Mouse (Mus musculus) megakaryocyte, adult 5-6 weeks (primary cell): ENCODE results near the gene A530064D06Rik. TPM values are rescaled to one million over a fixed set of nuclear protein-coding genes. Genes with fewer than 3 reads are reported as not detected.
A peak's percentile ranks its signal among the peaks of the same experiment; 100 is the strongest.

Experiments used
- ATAC-seq: 2 replicates; pipeline ENCODE4 v1.8.0; 2016; ENCODE audit warnings: mild to moderate bottlenecking, inconsistent platforms; ENCODE audit not compliant: poor library complexity, severe bottlenecking
- total RNA-seq, 2 experiments: library from RNA; stranded (forward) in 1 of 2; stranded (reverse) in 1 of 2; fragments of 153-499, 151-499 nt in 1 of 2; fragments of 221-1000, 200-1000 nt in 1 of 2; gene quantifications; 2 replicates each; pipeline versions ENCODE4 v1.2.3 to v1.2.4; 2015 to 2017

The A530064D06Rik gene
- total RNA-seq (2015) (43.0 and 46.9 TPM in 2 replicates), total RNA-seq (2017) (58.8 and 60.9 TPM in 2 replicates)

- peak; percentile 90 for ATAC-seq
These were observed at the start of gene A530064D06Rik for GRCm38 (mm10) chr17:48167103-48167502. TSS of gene A530064D06Rik (minus strand) at chr17:48167275.

- peak; percentile 90 for ATAC-seq
These were observed 48.4 kb upstream of the A530064D06Rik start for GRCm38 (mm10) chr17:48215429-48215828.

GRCm38 (mm10) chr17:48213511-48213910 is 46.4 kb upstream of the A530064D06Rik start:
- ATAC-seq: no peak

GRCm38 (mm10) chr17:48212596-48212995 is 45.5 kb upstream of the A530064D06Rik start:
- no peak for ATAC-seq

GRCm38 (mm10) chr17:48203086-48203485 is 36.0 kb upstream of the A530064D06Rik start:
- no peak for ATAC-seq

GRCm38 (mm10) chr17:48192366-48192765 is 25.3 kb upstream of the A530064D06Rik start:
- ATAC-seq: peak; percentile 46

GRCm38 (mm10) chr17:48185252-48185651 is 18.2 kb upstream of the A530064D06Rik start:
- peak; percentile 98 for ATAC-seq

GRCm38 (mm10) chr17:48157382-48158076 is 9.5 kb downstream of the A530064D06Rik start:
- ATAC-seq: no peak

- ATAC-seq: peak; percentile 86
These were observed 21.0 kb downstream of the A530064D06Rik start, which contains the start of gene 9830107B12Rik for GRCm38 (mm10) chr17:48146120-48146519. TSS of gene 9830107B12Rik (minus strand) at chr17:48146268.

- ATAC-seq: no peak
These were observed 34.3 kb downstream of the A530064D06Rik start for GRCm38 (mm10) chr17:48132810-48133209.

- ATAC-seq: no peak
These were observed 46.6 kb downstream of the A530064D06Rik start for GRCm38 (mm10) chr17:48120456-48120855.

- ATAC-seq: peak; percentile 76
These were observed 47.4 kb downstream of the A530064D06Rik start for GRCm38 (mm10) chr17:48119656-48120055.

- peak; percentile 98 for ATAC-seq
These were observed 48.5 kb downstream of the A530064D06Rik start for GRCm38 (mm10) chr17:48118570-48118969.

- ATAC-seq: peak; percentile 73
These were observed 56.4 kb downstream of the A530064D06Rik start for GRCm38 (mm10) chr17:48110547-48111287.

- ATAC-seq: no peak
These were observed 58.6 kb downstream of the A530064D06Rik start for GRCm38 (mm10) chr17:48108520-48108919.

GRCm38 (mm10) chr17:48107862-48108261 is 59.2 kb downstream of the A530064D06Rik start:
- ATAC-seq: no peak

- ATAC-seq: no peak
These were observed 59.7 kb downstream of the A530064D06Rik start for GRCm38 (mm10) chr17:48107333-48107732.

- ATAC-seq: peak; percentile 95
These were observed 66.3 kb downstream of the A530064D06Rik start for GRCm38 (mm10) chr17:48100441-48101417.

- ATAC-seq: no peak
These were observed 67.8 kb downstream of the A530064D06Rik start for GRCm38 (mm10) chr17:48099312-48099711.
